Mouse (Mus musculus): ENCODE measurements around the gene Crybg1. TPM values are rescaled to one million over a fixed set of nuclear protein-coding genes. Genes with fewer than 3 reads are reported as not detected.

The Crybg1 gene
- total and polyA plus RNA-seq, 3 experiments: 0.04 to 0.14 TPM; not detected in 1

DNA sequence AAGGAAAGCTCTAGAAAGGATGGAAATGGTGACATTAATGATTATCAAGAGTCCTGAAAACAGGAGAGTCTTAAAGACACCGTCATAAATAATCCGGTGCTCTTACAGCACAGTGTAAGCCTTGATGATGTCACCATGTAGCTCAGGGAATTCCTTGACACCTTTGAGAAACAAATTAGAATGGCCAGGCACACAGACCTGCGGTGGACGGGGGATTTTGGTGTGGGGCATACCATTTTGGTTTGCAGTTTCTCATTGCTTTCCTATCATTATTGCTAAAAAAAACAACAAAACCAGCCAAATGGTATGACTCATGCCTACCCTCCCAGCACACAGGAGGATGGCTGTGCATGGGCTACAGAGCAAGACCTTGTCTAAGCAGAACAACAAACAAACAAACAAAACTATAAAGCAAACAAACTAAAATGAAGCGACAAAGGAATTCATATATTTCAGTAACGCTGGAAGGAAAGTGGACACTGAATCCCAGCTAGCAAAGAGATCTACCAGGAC, 82.7 kb downstream of the Crybg1 start:
- H3K79me2 ChIP-seq (ENCODE audit: control insufficient read depth, insufficient read depth, low read length, poor library complexity): no peaks in the 10 kb centered on the region

GRCm38 (mm10) chr10:44062981-44063380, 85.7 kb downstream of the Crybg1 start:
- Histone ChIP-seq H3K27ac (ENCODE audit: control insufficient read depth, low read depth, low read length) (no peak overlapping the region), H3K27me3 (ENCODE audit: control insufficient read depth in 1 of 2, insufficient read depth in 2 of 2, low read length in 2 of 2) (peaks cover 0 to 3% of the 10 kb centered on the region in 2 experiments; a peak in 2 of 4 replicates), H3K9ac (ENCODE audit: control insufficient read depth, low read depth, low read length, poor library complexity, severe bottlenecking) (no peak overlapping the region), H3K4me1 (ENCODE audit: control insufficient read depth in 1 of 2, insufficient read depth in 2 of 2, low read length in 2 of 2) (no peaks in the 10 kb centered on the region), H3K36me3 (ENCODE audit: control insufficient read depth in 1 of 2, insufficient read depth in 2 of 2, low read length in 2 of 2) (no peaks in the 10 kb centered on the region), H3K79me2 (ENCODE audit: control insufficient read depth, insufficient read depth, low read length, poor library complexity) (no peaks in the 10 kb centered on the region), H3K9me3 (replicated peaks; ENCODE audit: insufficient read depth, low read length) (no peaks in the 10 kb centered on the region), H3K4me3 (ENCODE audit: control insufficient read depth in 1 of 2, insufficient read depth in 1 of 2, low read depth in 2 of 2, low read length in 2 of 2) (no peak overlapping the region)
- TF ChIP-seq RAD21 (IDR thresholded peaks at IDR 0.05; ENCODE audit: low read depth, low read length) (no peak), SMC3 (IDR thresholded peaks at IDR 0.05; ENCODE audit: low read depth, low read length) (no peak), JUND (IDR thresholded peaks at IDR 0.05; ENCODE audit: low read depth, low read length) (no peak), KAT2A (conservative IDR thresholded peaks at IDR 0.05; ENCODE audit: low read depth, low read length) (no peak), UBTF (IDR thresholded peaks at IDR 0.05; ENCODE audit: borderline replicate concordance, insufficient read depth, low read depth, low read length) (no peak), POLR2AphosphoS2 (IDR thresholded peaks at IDR 0.05; ENCODE audit: low read length) (no peak), CHD2 (IDR thresholded peaks at IDR 0.05; ENCODE audit: low read length) (no peak), MAFK (IDR thresholded peaks at IDR 0.05; ENCODE audit: borderline replicate concordance, low read depth, low read length) (no peak), ETS1 (IDR thresholded peaks at IDR 0.05; ENCODE audit: low read depth, low read length) (no peak), USF1 (IDR thresholded peaks at IDR 0.05; ENCODE audit: low read depth, low read length) (no peak), ELF1 (IDR thresholded peaks at IDR 0.05; ENCODE audit: low read depth, low read length) (no peak), E2F4 (IDR thresholded peaks at IDR 0.05; ENCODE audit: borderline replicate concordance, low read depth, low read length) (no peak), CHD1 (IDR thresholded peaks at IDR 0.05; ENCODE audit: low read depth, low read length) (no peak), ZC3H11A (IDR thresholded peaks at IDR 0.05; ENCODE audit: low read depth, low read length) (no peak), NRF1 (IDR thresholded peaks at IDR 0.05; ENCODE audit: insufficient read depth, low read depth, low read length, poor library complexity, severe bottlenecking) (no peak)
- DNase-seq (ENCODE audit: low read depth, low spot score): no peak

More for the DNA sequence above, 82.7 kb downstream of the Crybg1 start:
- Histone ChIP-seq H3K27me3 (ENCODE audit: control insufficient read depth in 1 of 2, insufficient read depth in 2 of 2, low read length in 2 of 2) (peaks cover 0 to 3% of the 10 kb centered on the region in 2 experiments; a peak in 2 of 4 replicates), H3K9me3 (replicated peaks; ENCODE audit: insufficient read depth, low read length) (no peaks in the 10 kb centered on the region), H3K27ac (ENCODE audit: control insufficient read depth, low read depth, low read length) (no peak overlapping the region), H3K4me3 (ENCODE audit: control insufficient read depth in 1 of 2, insufficient read depth in 1 of 2, low read depth in 2 of 2, low read length in 2 of 2) (no peak overlapping the region), H3K36me3 (ENCODE audit: control insufficient read depth in 1 of 2, insufficient read depth in 2 of 2, low read length in 2 of 2) (peaks cover 0 to 12% of the 10 kb centered on the region in 2 experiments; a peak in 2 of 4 replicates), H3K9ac (ENCODE audit: control insufficient read depth, low read depth, low read length, poor library complexity, severe bottlenecking) (no peak overlapping the region), H3K4me1 (ENCODE audit: control insufficient read depth in 1 of 2, insufficient read depth in 2 of 2, low read length in 2 of 2) (peaks cover 4 to 10% of the 10 kb centered on the region in 2 experiments; a peak in 3 of 4 replicates)
- TF ChIP-seq ELF1 (IDR thresholded peaks at IDR 0.05; ENCODE audit: low read depth, low read length) (no peak), USF1 (IDR thresholded peaks at IDR 0.05; ENCODE audit: low read depth, low read length) (no peak), MXI1 (IDR thresholded peaks at IDR 0.05; ENCODE audit: low read depth, low read length) (no peak), MAX (IDR thresholded peaks at IDR 0.05; ENCODE audit: low read length) (no peak), RAD21 (IDR thresholded peaks at IDR 0.05; ENCODE audit: low read depth, low read length) (no peak), ZC3H11A (IDR thresholded peaks at IDR 0.05; ENCODE audit: low read depth, low read length) (no peak), TAL1 (IDR thresholded peaks at IDR 0.05; ENCODE audit: low read length) (no peak), UBTF (IDR thresholded peaks at IDR 0.05; ENCODE audit: borderline replicate concordance, insufficient read depth, low read depth, low read length) (no peak), SMC3 (IDR thresholded peaks at IDR 0.05; ENCODE audit: low read depth, low read length) (no peak), POLR2AphosphoS2 (IDR thresholded peaks at IDR 0.05; ENCODE audit: low read length) (no peak), NELFE (IDR thresholded peaks at IDR 0.05; ENCODE audit: low read depth, low read length) (no peak), KAT2A (conservative IDR thresholded peaks at IDR 0.05; ENCODE audit: low read depth, low read length) (no peak), GATA1 (IDR thresholded peaks at IDR 0.05; ENCODE audit: low read depth, low read length) (no peak), MAZ (IDR thresholded peaks at IDR 0.05; ENCODE audit: low read depth, low read length) (no peak), CHD2 (IDR thresholded peaks at IDR 0.05; ENCODE audit: low read length) (no peak), ZNF384 (IDR thresholded peaks at IDR 0.05; ENCODE audit: low read depth, low read length) (no peak)
- no peak for DNase-seq (ENCODE audit: low read depth, low spot score)
